ENCODE assay signal across 26 mouse cellular contexts in the genomic region with DNA sequence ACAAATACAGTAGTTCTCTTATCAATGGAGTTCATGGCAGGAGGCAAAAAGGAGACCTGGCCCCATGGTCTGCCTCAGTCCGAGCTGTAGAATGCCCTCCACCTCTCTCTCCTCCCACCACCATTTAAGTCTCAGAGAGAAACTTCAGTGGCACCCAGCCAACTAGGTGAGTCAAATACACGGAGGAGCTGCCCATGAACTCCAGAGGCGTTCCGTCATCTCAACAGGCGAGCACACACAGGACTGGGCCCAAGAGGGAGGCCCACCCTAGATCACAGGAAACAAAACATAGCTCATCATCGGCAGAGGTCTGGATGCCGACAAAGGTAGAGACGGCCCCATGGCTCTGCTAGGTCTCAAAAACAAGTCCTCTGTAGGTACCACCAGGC. TPM values are rescaled to one million over a fixed set of nuclear protein-coding genes. Genes with fewer than 3 reads are reported as not detected.
DNase-seq lines count a peak whose midpoint lies in the region; ATAC-seq and TF ChIP-seq lines count a peak whose summit lies in the region.
"Had no signal": no experiment of that assay in that cellular context is flagged by ENCODE, and none has a peak within 500 bp of the region (broad histone marks: within the 10 kb centered on the region; RNA-seq: fewer than 3 reads in every experiment).

No protein-coding gene starts in this region.

- no peaks in the 10 kb centered on the region for H3K79me2 ChIP-seq in liver, adult 2 months (ENCODE audit: control insufficient read depth, insufficient read depth, low read length)

- DNase-seq in liver, adult 2 months (ENCODE audit: extremely low read depth, low read depth, low spot score), result peak; percentile 26
- peak; percentile 73 for DNase-seq in urinary bladder, postnatal 14 days (ENCODE audit: low spot score)
- no peak for DNase-seq in urinary bladder, postnatal 4 days (ENCODE audit: low spot score in 2 of 2)
- DNase-seq in ovary, postnatal 10 days (ENCODE audit: low spot score), result no peak
- DNase-seq: cerebellum, adult 11 months; cerebellum, adult 9-11 months; gastrocnemius, postnatal 14 days; heart, adult 11 months; heart, postnatal 10 days; right cerebral cortex, postnatal 14 days; spleen, adult 18-20 months; thymus, adult 2 months; thymus, postnatal 4 days had no signal

- TF ChIP-seq CTCF in liver, adult 2 months (IDR thresholded peaks at IDR 0.05; ENCODE audit: low read depth, low read length), result no peak
- TF ChIP-seq CTCF in intestine, postnatal 0 days (IDR thresholded peaks at IDR 0.05; ENCODE audit: low read depth), result no peak

- H3K36me3 ChIP-seq in liver, adult 2 months (ENCODE audit: control insufficient read depth, insufficient read depth, low read length), result no peaks in the 10 kb centered on the region
- H3K36me3 ChIP-seq in liver, embryonic 12.5 days, result no peaks in the 10 kb centered on the region
- H3K36me3 ChIP-seq in intestine, postnatal 0 days (ENCODE audit: control insufficient read depth, insufficient read depth), result no peaks in the 10 kb centered on the region
- H3K36me3 ChIP-seq in stomach, embryonic 16.5 days (ENCODE audit: control insufficient read depth, insufficient read depth, low read length), result no peaks in the 10 kb centered on the region
- H3K36me3 ChIP-seq in forebrain, embryonic 12.5 days (replicated peaks), result no peaks in the 10 kb centered on the region
- H3K36me3 ChIP-seq: embryonic facial prominence, embryonic 15.5 days; forebrain, embryonic 15.5 days; G1E; limb, embryonic 13.5 days; lung, embryonic 15.5 days had no signal

- H3K27ac ChIP-seq in liver, adult 2 months (replicated peaks; ENCODE audit: insufficient read depth, low read depth, low read length), result no peak overlapping the region
- no peak overlapping the region for H3K27ac ChIP-seq in liver, embryonic 12.5 days
- peak overlapping the region; percentile 98 for H3K27ac ChIP-seq in intestine, postnatal 0 days (ENCODE audit: low read depth, low read length)
- H3K27ac ChIP-seq in stomach, embryonic 16.5 days (ENCODE audit: low read length), result peak overlapping the region; percentile 84
- no peak overlapping the region for H3K27ac ChIP-seq in forebrain, embryonic 12.5 days
- H3K27ac ChIP-seq: embryonic facial prominence, embryonic 15.5 days; forebrain, embryonic 15.5 days; hindbrain, postnatal 0 days; limb, embryonic 13.5 days; lung, embryonic 15.5 days had no signal

- H3K4me3 ChIP-seq in liver, adult 2 months (ENCODE audit: insufficient read depth, low read depth, low read length), result no peak overlapping the region
- H3K4me3 ChIP-seq in liver, embryonic 12.5 days, result no peak overlapping the region
- H3K4me3 ChIP-seq in intestine, postnatal 0 days (ENCODE audit: low read depth, low read length), result no peak overlapping the region
- no peak overlapping the region for H3K4me3 ChIP-seq in stomach, embryonic 16.5 days (replicated peaks; ENCODE audit: low read length)
- H3K4me3 ChIP-seq in forebrain, embryonic 12.5 days (replicated peaks), result no peak overlapping the region
- H3K4me3 ChIP-seq: embryonic facial prominence, embryonic 15.5 days; forebrain, embryonic 15.5 days; limb, embryonic 13.5 days; lung, embryonic 15.5 days had no signal

- no peak overlapping the region for H3K4me2 ChIP-seq in liver, embryonic 12.5 days
- H3K4me2 ChIP-seq in intestine, postnatal 0 days (replicated peaks; ENCODE audit: low read depth), result no peak overlapping the region
- H3K4me2 ChIP-seq in stomach, embryonic 16.5 days (ENCODE audit: low read depth, low read length), result no peak overlapping the region
- no peak overlapping the region for H3K4me2 ChIP-seq in forebrain, embryonic 12.5 days
- H3K4me2 ChIP-seq: embryonic facial prominence, embryonic 15.5 days; forebrain, embryonic 15.5 days; heart, embryonic 11.5 days; lung, embryonic 15.5 days; midbrain, embryonic 11.5 days had no signal

- no peak overlapping the region for H3K9ac ChIP-seq in liver, adult 2 months (ENCODE audit: low read depth, low read length)
- no peak overlapping the region for H3K9ac ChIP-seq in liver, embryonic 12.5 days
- H3K9ac ChIP-seq in intestine, postnatal 0 days (ENCODE audit: low read depth, low read length), result peak overlapping the region; percentile 13; the same call in 1 of the 2 replicates
- H3K9ac ChIP-seq in stomach, embryonic 16.5 days (ENCODE audit: low read length), result no peak overlapping the region
- H3K9ac ChIP-seq in forebrain, embryonic 12.5 days, result no peak overlapping the region
- H3K9ac ChIP-seq: embryonic facial prominence, embryonic 15.5 days; forebrain, embryonic 15.5 days; limb, embryonic 13.5 days; lung, embryonic 15.5 days had no signal

- no peak for TF ChIP-seq POLR2A in liver, adult 2 months (IDR thresholded peaks at IDR 0.05; ENCODE audit: extremely low read depth, insufficient read depth, low read length)

- 52% methylated on average over 8 of the region's 8 CpGs for WGBS in liver, adult 2 months
- WGBS in liver, embryonic 12.5 days (ENCODE audit: insufficient replicate concordance), result 66% methylated on average over 8 of the region's 8 CpGs
- 31% methylated on average over 8 of the region's 8 CpGs for WGBS in intestine, postnatal 0 days
- 53% methylated on average over 8 of the region's 8 CpGs for WGBS in stomach, embryonic 16.5 days
- WGBS in forebrain, embryonic 12.5 days, result 93% methylated on average over 8 of the region's 8 CpGs

- H3K9me3 ChIP-seq in liver, embryonic 12.5 days (replicated peaks), result no peaks in the 10 kb centered on the region
- no peaks in the 10 kb centered on the region for H3K9me3 ChIP-seq in intestine, postnatal 0 days (ENCODE audit: control insufficient read depth)
- H3K9me3 ChIP-seq in stomach, embryonic 16.5 days (replicated peaks; ENCODE audit: control insufficient read depth, low read length), result no peaks in the 10 kb centered on the region
- no peaks in the 10 kb centered on the region for H3K9me3 ChIP-seq in forebrain, embryonic 12.5 days
- H3K9me3 ChIP-seq: embryonic facial prominence, embryonic 15.5 days; forebrain, embryonic 15.5 days; G1E; limb, embryonic 13.5 days; lung, embryonic 15.5 days had no signal

- H3K27me3 ChIP-seq in liver, adult 2 months (ENCODE audit: control insufficient read depth, insufficient read depth, low read length), result no peaks in the 10 kb centered on the region
- peaks cover 3% of the 10 kb centered on the region; the same call in 1 of the 2 replicates for H3K27me3 ChIP-seq in liver, embryonic 12.5 days (replicated peaks)
- H3K27me3 ChIP-seq in intestine, postnatal 0 days (replicated peaks; ENCODE audit: control insufficient read depth, insufficient read depth, low read length), result no peaks in the 10 kb centered on the region
- no peaks in the 10 kb centered on the region for H3K27me3 ChIP-seq in stomach, embryonic 16.5 days (ENCODE audit: control insufficient read depth, insufficient read depth, low read length)
- H3K27me3 ChIP-seq in forebrain, embryonic 12.5 days, result 0 out of 2 replicates have a peak, but pooled peaks cover 4% of the 10 kb centered on the region
- H3K27me3 ChIP-seq: forebrain, embryonic 15.5 days; lung, embryonic 15.5 days had no signal

- ATAC-seq in liver, embryonic 12.5 days, result no peak
- ATAC-seq in intestine, postnatal 0 days, result peak; percentile 66
- peak; percentile 66 for ATAC-seq in stomach, embryonic 16.5 days (ENCODE audit: insufficient read depth, low FRiP score)
- ATAC-seq in forebrain, embryonic 12.5 days (ENCODE audit: low FRiP score), result no peak
- ATAC-seq: forebrain, embryonic 15.5 days; hindbrain, postnatal 0 days; Patski had no signal

- H3K4me1 ChIP-seq in liver, adult 2 months (ENCODE audit: control insufficient read depth, insufficient read depth, low read length), result peaks cover 8% of the 10 kb centered on the region
- peaks cover 5% of the 10 kb centered on the region; the same call in 1 of the 2 replicates for H3K4me1 ChIP-seq in liver, embryonic 12.5 days
- 0 out of 2 replicates have a peak, but pooled peaks cover 5% of the 10 kb centered on the region for H3K4me1 ChIP-seq in intestine, postnatal 0 days (replicated peaks; ENCODE audit: control insufficient read depth, insufficient read depth, low read length)
- peaks cover 13% of the 10 kb centered on the region for H3K4me1 ChIP-seq in stomach, embryonic 16.5 days (ENCODE audit: control insufficient read depth, insufficient read depth, low read length)
- H3K4me1 ChIP-seq in forebrain, embryonic 12.5 days, result no peaks in the 10 kb centered on the region
- H3K4me1 ChIP-seq: embryonic facial prominence, embryonic 15.5 days; forebrain, embryonic 15.5 days; lung, embryonic 15.5 days had no signal

RNA-seq across cellular contexts. Expression of a gene that starts 47.9 kb away (rescaled TPM):
- total RNA-seq in liver, adult 2 months (2014; rRNA removed), result 8.6 and 19.2 TPM in 2 replicates
- polyA plus RNA-seq in liver, adult 2 months (2012; rRNA removed), result 4.8 and 5.7 TPM in 2 replicates
- 9.6 and 10.4 TPM in 2 replicates for polyA plus RNA-seq in liver, embryonic 12.5 days (2016; fragmentation: Nextera tagmentation; extraction: Ambion mirVana)
- 6.0 and 7.7 TPM in 2 replicates for polyA plus RNA-seq in intestine, postnatal 0 days (2015; fragmentation: Nextera tagmentation; extraction: Ambion mirVana)
- 3.3 and 3.4 TPM in 2 replicates for polyA plus RNA-seq in stomach, embryonic 16.5 days (2015; fragmentation: Nextera tagmentation; extraction: Ambion mirVana)
- polyA plus RNA-seq in forebrain, embryonic 12.5 days (2016; fragmentation: Nextera tagmentation; extraction: Ambion mirVana), result 5.0 and 6.5 TPM in 2 replicates

Comparison
In these comparisons a context has a peak if more than half of its experiments do, and no peak if none do; other contexts are left out.
1. DNase-seq: peak in liver, adult 2 months (single experiment) and urinary bladder, postnatal 14 days (single experiment); none in urinary bladder, postnatal 4 days (0 of 2) and ovary, postnatal 10 days (single experiment).
2. H3K27ac ChIP-seq: peak in intestine, postnatal 0 days (single experiment) and stomach, embryonic 16.5 days (single experiment); none in liver, adult 2 months (single experiment), liver, embryonic 12.5 days (single experiment) and forebrain, embryonic 12.5 days (single experiment).
3. ATAC-seq: peak in intestine, postnatal 0 days (single experiment) and stomach, embryonic 16.5 days (single experiment); none in liver, embryonic 12.5 days (single experiment) and forebrain, embryonic 12.5 days (single experiment).